Mouse (Mus musculus) regulatory T cell (primary cell): ENCODE data around the gene Josd2.

Experiments used
- in situ Hi-C: fragments of 300-600 bp; cut with MboI, MseI; formaldehyde crosslinking; loops from one replicate; pipeline ENCODE4 v1.15.1; 2025; ENCODE audit warnings: high pct_unique_total_duplicates

The Josd2 gene

DNA sequence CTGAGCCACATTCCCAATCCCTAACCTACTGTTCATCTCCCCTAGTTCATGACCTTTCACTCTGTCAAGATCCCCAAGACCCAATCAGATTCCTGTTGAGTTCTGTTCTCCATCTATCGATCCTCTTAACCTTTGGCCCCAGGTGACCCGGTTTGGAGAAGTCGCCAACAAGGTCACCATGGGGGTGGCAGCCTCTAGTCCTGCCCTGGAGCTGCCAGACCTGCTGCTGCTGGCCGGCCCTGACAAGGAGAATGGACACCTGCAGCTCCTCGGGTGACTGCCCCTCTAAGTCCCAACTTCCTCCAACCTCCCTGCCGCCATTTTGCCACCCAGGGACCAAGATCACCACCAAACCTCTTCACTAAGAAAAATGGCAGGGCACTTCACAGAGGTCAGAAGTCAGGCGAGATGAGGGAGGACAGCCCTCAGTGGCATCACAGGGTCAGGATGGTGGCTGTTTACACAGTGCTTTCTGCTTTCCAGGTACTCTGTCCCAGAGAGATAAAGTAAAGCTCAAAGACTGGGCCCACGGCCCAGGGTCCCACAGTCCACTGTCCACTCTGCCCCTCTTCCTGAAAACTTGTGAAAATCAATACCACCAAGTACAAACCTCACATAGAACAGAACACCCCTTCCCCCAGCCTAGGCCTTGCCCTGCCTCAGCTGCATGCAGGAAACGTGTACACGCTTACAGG is 29.7 kb downstream of the Josd2 start:
- in situ Hi-C loops, result no loop called here

DNA sequence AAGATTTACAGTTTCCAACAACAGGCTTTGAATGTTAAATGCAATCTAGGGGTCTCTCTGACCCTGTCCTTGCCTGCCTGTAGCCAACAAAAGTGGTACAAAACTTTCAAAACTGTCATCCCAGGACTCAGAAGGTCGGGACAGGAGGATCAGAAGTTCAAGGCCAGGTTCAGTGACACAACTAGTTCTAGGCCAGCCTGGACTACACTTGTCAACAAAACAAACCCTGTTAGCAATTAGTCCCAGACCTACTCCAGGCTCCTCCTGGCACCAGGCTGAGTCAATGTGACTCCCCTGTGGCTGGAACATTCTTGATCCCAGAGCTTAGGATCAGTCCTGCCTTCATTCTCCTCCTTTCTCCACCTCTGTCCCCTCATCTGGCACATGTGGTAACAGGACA is 31.1 kb downstream of the Josd2 start:
- in situ Hi-C loops, result no loop called here

GRCm38 (mm10) chr7:44500046-44500445 is 32.3 kb downstream of the Josd2 start:
- in situ Hi-C loops, result no loop called here

GRCm38 (mm10) chr7:44501563-44502115 is 33.9 kb downstream of the Josd2 start:
- in situ Hi-C loops, result no loop called here

- in situ Hi-C loops, result no loop called here
Observed at GRCm38 (mm10) chr7:44507491-44507890, 39.7 kb downstream of the Josd2 start.

- in situ Hi-C loops, result no loop called here
Observed at GRCm38 (mm10) chr7:44519240-44519913, 51.6 kb downstream of the Josd2 start.

DNA sequence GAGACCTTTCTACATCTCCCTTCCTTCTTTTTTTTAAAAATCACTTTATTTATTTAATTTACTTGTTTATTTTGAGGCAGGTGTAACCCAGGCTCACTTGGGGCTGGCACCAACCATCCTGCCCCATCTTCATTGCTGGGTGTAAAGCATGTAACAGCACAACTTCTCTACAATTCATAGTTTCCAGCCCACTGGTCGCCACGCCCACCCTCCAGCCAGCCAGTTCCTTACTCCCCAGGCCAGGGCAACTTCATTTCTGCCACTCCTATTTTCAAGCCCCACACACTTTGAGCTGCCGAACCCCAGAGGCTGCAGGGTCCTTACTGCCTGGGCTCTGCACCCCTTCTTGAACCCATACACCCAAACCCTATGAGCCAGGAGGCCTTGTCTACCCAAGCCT is 53.2 kb downstream of the Josd2 start:
- in situ Hi-C loops, result no loop called here
